Comparison of ENCODE assay signal across 8 mouse cellular contexts in the genomic region with DNA sequence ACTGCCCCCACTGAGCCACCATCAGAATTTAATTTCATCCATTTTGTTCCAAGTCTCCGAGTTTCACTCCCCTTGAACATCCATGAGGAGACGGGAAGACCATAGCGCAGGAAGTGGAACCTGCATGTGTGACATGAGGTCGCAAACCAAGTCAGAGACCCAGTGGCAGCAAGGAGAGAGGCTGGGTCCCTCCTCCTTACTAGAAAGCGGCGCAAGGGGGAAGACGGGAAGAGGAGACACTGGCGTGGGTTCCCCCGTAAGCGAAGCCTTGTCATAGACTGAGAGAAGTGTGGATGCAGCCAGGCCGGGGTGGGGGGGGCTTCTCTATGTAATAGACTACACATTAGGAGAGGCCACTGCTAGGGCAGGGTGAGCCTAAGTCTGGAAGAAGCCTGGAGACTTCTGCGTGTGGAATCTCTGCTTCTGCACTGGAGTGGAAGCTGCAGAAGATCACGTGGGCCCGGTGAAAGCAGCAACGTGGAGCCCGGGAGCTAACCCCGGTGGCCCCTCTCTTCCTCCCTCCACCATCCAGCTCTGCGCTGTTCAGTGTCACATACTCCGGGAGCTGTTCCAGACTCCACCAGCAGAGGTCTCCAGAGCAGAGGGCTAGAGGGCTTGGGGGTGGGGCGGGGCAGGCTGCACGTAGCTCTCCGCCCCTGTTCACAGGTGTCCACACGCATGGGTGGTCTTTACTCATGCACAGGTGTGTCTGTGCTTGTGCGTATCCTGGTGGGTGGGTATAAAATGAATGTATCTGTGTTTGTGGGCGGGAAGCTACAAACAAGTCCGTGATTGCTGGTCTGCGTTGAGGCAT.
DNase-seq lines count a peak whose midpoint lies in the region; ATAC-seq and TF ChIP-seq lines count a peak whose summit lies in the region.

No protein-coding gene starts in this region.

- H3K4me2 ChIP-seq in intestine, postnatal 0 days (replicated peaks; ENCODE audit: low read depth): peak overlapping the region; percentile 57
- H3K4me2 ChIP-seq in midbrain, embryonic 11.5 days: peak overlapping the region; percentile 27

- peak; percentile 93 for DNase-seq in adrenal gland, postnatal 14 days
- DNase-seq in embryonic facial prominence, embryonic 10.5 days (ENCODE audit: low spot score): peak; percentile 92
- peak; percentile 98 for DNase-seq in heart, adult 11 months
- DNase-seq in left cerebral cortex, postnatal 4 days: peak; percentile 90
- peak; percentile 100 for DNase-seq in midbrain, embryonic 11.5 days (ENCODE audit: low spot score, missing footprints)
- DNase-seq in right cerebral cortex, postnatal 4 days: peak; percentile 94
- DNase-seq in yolk sac, embryonic 10.5 days (ENCODE audit: low spot score): peak; percentile 86

- H3K9ac ChIP-seq in intestine, postnatal 0 days (ENCODE audit: low read depth, low read length): no peak overlapping the region
- peak overlapping the region; percentile 29; the same call in 1 of the 2 replicates for H3K9ac ChIP-seq in midbrain, embryonic 11.5 days (ENCODE audit: low read length)

- peaks cover 69% of the 10 kb centered on the region for H3K4me1 ChIP-seq in embryonic facial prominence, embryonic 10.5 days
- H3K4me1 ChIP-seq in intestine, postnatal 0 days (replicated peaks; ENCODE audit: control insufficient read depth, insufficient read depth, low read length): 0 out of 2 replicates have a peak, but pooled peaks cover 4% of the 10 kb centered on the region
- H3K4me1 ChIP-seq in midbrain, embryonic 11.5 days (ENCODE audit: control insufficient read depth, insufficient read depth, low read length): peaks cover 5% of the 10 kb centered on the region; the same call in 1 of the 2 replicates

- peaks cover 7% of the 10 kb centered on the region; the same call in 1 of the 2 replicates for H3K9me3 ChIP-seq in embryonic facial prominence, embryonic 10.5 days
- no peaks in the 10 kb centered on the region for H3K9me3 ChIP-seq in intestine, postnatal 0 days (ENCODE audit: control insufficient read depth)
- peaks cover 5% of the 10 kb centered on the region; the same call in 1 of the 2 replicates for H3K9me3 ChIP-seq in midbrain, embryonic 11.5 days (ENCODE audit: control insufficient read depth, low read length)

- intact Hi-C loops in left cerebral cortex, postnatal 4 days (cut with DNase I): loop anchor here (5.0 kb wide), 1 partner anchor 164 kb away; no protein-coding TSS in a partner anchor

- WGBS in embryonic facial prominence, embryonic 10.5 days: 25% methylated on average over 27 of the region's 27 CpGs
- WGBS in intestine, postnatal 0 days: 22% methylated on average over 26 of the region's 27 CpGs
- WGBS in midbrain, embryonic 11.5 days: 26% methylated on average over 27 of the region's 27 CpGs

- peaks cover 38% of the 10 kb centered on the region for H3K27me3 ChIP-seq in embryonic facial prominence, embryonic 10.5 days (replicated peaks; ENCODE audit: low read depth, poor library complexity, severe bottlenecking)
- H3K27me3 ChIP-seq in intestine, postnatal 0 days (replicated peaks; ENCODE audit: control insufficient read depth, insufficient read depth, low read length): no peaks in the 10 kb centered on the region
- peaks cover 3% of the 10 kb centered on the region; the same call in 1 of the 2 replicates for H3K27me3 ChIP-seq in midbrain, embryonic 11.5 days (ENCODE audit: control insufficient read depth, insufficient read depth, low read length)

- peak overlapping the region; percentile 42 for H3K4me3 ChIP-seq in embryonic facial prominence, embryonic 10.5 days
- peak overlapping the region; percentile 12; the same call in 1 of the 2 replicates for H3K4me3 ChIP-seq in intestine, postnatal 0 days (ENCODE audit: low read depth, low read length)
- H3K4me3 ChIP-seq in midbrain, embryonic 11.5 days (ENCODE audit: low read depth, low read length): no peak overlapping the region

- peaks cover 4% of the 10 kb centered on the region; the same call in 1 of the 2 replicates for H3K36me3 ChIP-seq in embryonic facial prominence, embryonic 10.5 days (replicated peaks)
- H3K36me3 ChIP-seq in intestine, postnatal 0 days (ENCODE audit: control insufficient read depth, insufficient read depth): no peaks in the 10 kb centered on the region
- H3K36me3 ChIP-seq in midbrain, embryonic 11.5 days (ENCODE audit: control insufficient read depth, insufficient read depth, low read length): no peaks in the 10 kb centered on the region

- H3K27ac ChIP-seq in embryonic facial prominence, embryonic 10.5 days (replicated peaks): peak overlapping the region; percentile 82
- 0 out of 2 replicates have a peak overlapping the region, but pooled peaks have one; percentile 4 for H3K27ac ChIP-seq in intestine, postnatal 0 days (ENCODE audit: low read depth, low read length)
- no peak overlapping the region for H3K27ac ChIP-seq in midbrain, embryonic 11.5 days (ENCODE audit: low read depth, low read length)

- TF ChIP-seq CTCF in intestine, postnatal 0 days (IDR thresholded peaks at IDR 0.05; ENCODE audit: low read depth): peak; percentile 99

- ATAC-seq in intestine, postnatal 0 days: peak; percentile 52
- peak; percentile 90 for ATAC-seq in midbrain, embryonic 11.5 days (ENCODE audit: low FRiP score)
